Mouse (Mus musculus) stomach, postnatal 0 days (tissue): ENCODE data around the gene Ednra. TPM values are rescaled to one million over a fixed set of nuclear protein-coding genes. Genes with fewer than 3 reads are reported as not detected.

ENCODE experiments used
- ATAC-seq: fragments of 200-750 bp; cut with Nextera tagmentation; 2 replicates; pipeline ENCODE4 v1.8.0; 2017; ENCODE audit not compliant: low FRiP score, low TSS enrichment
- DNase-seq: peaks from one replicate; pipeline ENCODE4 v3.0.0-alpha.2; 2016; ENCODE audit warnings: low spot score
- H3K27ac ChIP-seq: fragments of 300-500 bp; sonication (generic); replicated peaks from 2 replicates; pipeline ENCODE4 v1.5.1; 2014; ENCODE audit warnings: mild to moderate bottlenecking, control low read depth
- H3K27me3 ChIP-seq: fragments of 300-500 bp; sonication (generic); 2 replicates; pipeline ENCODE4 v1.6.1; 2014; ENCODE audit warnings: low read length; ENCODE audit not compliant: control insufficient read depth, insufficient read depth
- H3K36me3 ChIP-seq: fragments of 300-500 bp; sonication (generic); 2 replicates; pipeline ENCODE4 v1.6.1; 2014; ENCODE audit warnings: low read length, mixed read lengths; ENCODE audit not compliant: control insufficient read depth, insufficient read depth
- H3K4me1 ChIP-seq: fragments of 300-500 bp; sonication (generic); replicated peaks from 2 replicates; pipeline ENCODE4 v1.6.1; 2014; ENCODE audit warnings: antibody characterized with exemption; ENCODE audit not compliant: control insufficient read depth, insufficient read depth
- H3K4me2 ChIP-seq: fragments of 300-500 bp; sonication (generic); replicated peaks from 2 replicates; pipeline ENCODE4 v1.6.1; 2014; ENCODE audit warnings: low read depth, mild to moderate bottlenecking, control low read depth, moderate library complexity
- H3K4me3 ChIP-seq: fragments of 300-500 bp; sonication (generic); 2 replicates; pipeline ENCODE4 v1.5.1; 2014; ENCODE audit warnings: low read depth, low read length, control low read depth
- H3K9ac ChIP-seq: fragments of 300-500 bp; sonication (generic); 2 replicates; pipeline ENCODE4 v1.6.1; 2014; ENCODE audit warnings: mild to moderate bottlenecking, low read length, control low read depth, mixed read lengths
- H3K9me3 ChIP-seq: fragments of 300-500 bp; sonication (generic); 2 replicates; pipeline ENCODE4 v1.6.1; 2016; ENCODE audit warnings: low read length; ENCODE audit not compliant: control insufficient read depth
- CTCF ChIP-seq: IDR thresholded peaks from 2 replicates; pipeline ENCODE4 v1.5.1; 2016; ENCODE audit warnings: antibody characterized with exemption, low read depth, mild to moderate bottlenecking, moderate library complexity
- EP300 ChIP-seq: optimal IDR thresholded peaks from 2 replicates; pipeline ENCODE3; 2016; ENCODE audit warnings: antibody characterized with exemption
- WGBS: fragments of 180-500 bp; shearing (Covaris S2); extraction: QIAGEN DNeasy Blood & Tissue Kit; methylation state at CpG from one replicate; pipeline ENCODE4 v1.1.7; 2014; 5-methylcytosine and 5-hydroxymethylcytosine counted together
- polyA plus RNA-seq: library from polyadenylated mRNA; unstranded; fragments of >200 nt; fragmentation: Nextera tagmentation; extraction: Ambion mirVana; gene quantifications from 2 replicates; pipeline ENCODE4 v1.2.1, GENCODE M21; 2015

The Ednra gene
- polyA plus RNA-seq = 7.3 and 8.3 TPM in 2 replicates

GRCm38 (mm10) chr8:77724046-77724930 is at the start of gene Ednra:
Gene Ednra, minus strand, starts transcription at chr8:77724464.
- H3K27me3 ChIP-seq = no peaks in the 10 kb centered on the region
- peak within 1 kb of the TSS; percentile 52 for H3K4me3 ChIP-seq
- peak within 1 kb of the TSS; percentile 65 for H3K4me2 ChIP-seq
- H3K9ac ChIP-seq = peak within 1 kb of the TSS; percentile 61
- ATAC-seq = peak; percentile 80
- peak; percentile 58 for DNase-seq
- H3K9me3 ChIP-seq = no peaks in the 10 kb centered on the region
- no peaks in the 10 kb centered on the region for H3K4me1 ChIP-seq
- WGBS = 2% methylated on average over 27 of the region's 27 CpGs
- peak; percentile 55 for TF ChIP-seq CTCF
- TF ChIP-seq EP300 = no peak
- H3K36me3 ChIP-seq = no peaks in the 10 kb centered on the region
- peak within 1 kb of the TSS; percentile 88 for H3K27ac ChIP-seq

- Histone ChIP-seq H3K27me3 (no peaks in the 10 kb centered on the region), H3K27ac (no peak overlapping the region), H3K9ac (no peak overlapping the region), H3K36me3 (no peaks in the 10 kb centered on the region), H3K4me3 (no peak overlapping the region), H3K4me1 (no peaks in the 10 kb centered on the region), H3K9me3 (no peaks in the 10 kb centered on the region), H3K4me2 (no peak overlapping the region)
- DNase-seq (no peak), ATAC-seq (no peak)
- TF ChIP-seq CTCF (no peak), EP300 (no peak)
- WGBS = 72% methylated on average over 4 of the region's 4 CpGs
Measured at GRCm38 (mm10) chr8:77773831-77774230, 49.6 kb upstream of the Ednra start.

- DNase-seq = no peak
- Histone ChIP-seq H3K27ac (no peak overlapping the region), H3K9me3 (0 out of 2 replicates have a peak, but pooled peaks cover 2% of the 10 kb centered on the region), H3K4me1 (no peaks in the 10 kb centered on the region), H3K27me3 (no peaks in the 10 kb centered on the region), H3K36me3 (no peaks in the 10 kb centered on the region), H3K9ac (no peak overlapping the region), H3K4me2 (no peak overlapping the region), H3K4me3 (no peak overlapping the region)
- ATAC-seq = no peak
- TF ChIP-seq CTCF (peak; percentile 57), EP300 (no peak)
- 78% methylated on average over 5 of the region's 5 CpGs for WGBS
Measured at GRCm38 (mm10) chr8:77773256-77773655, 49.0 kb upstream of the Ednra start.

GRCm38 (mm10) chr8:77772210-77772886 is 48.1 kb upstream of the Ednra start:
- Histone ChIP-seq H3K4me1 (no peaks in the 10 kb centered on the region), H3K27me3 (no peaks in the 10 kb centered on the region), H3K36me3 (no peaks in the 10 kb centered on the region), H3K9ac (no peak overlapping the region), H3K4me3 (no peak overlapping the region), H3K9me3 (0 out of 2 replicates have a peak, but pooled peaks cover 2% of the 10 kb centered on the region), H3K27ac (no peak overlapping the region), H3K4me2 (no peak overlapping the region)
- no peak for DNase-seq
- 30% methylated on average over 5 of the region's 5 CpGs for WGBS
- ATAC-seq = no peak
- TF ChIP-seq CTCF (no peak), EP300 (no peak)

- no peak overlapping the region for H3K27ac ChIP-seq
- no peaks in the 10 kb centered on the region for H3K27me3 ChIP-seq
- no peak overlapping the region for H3K4me3 ChIP-seq
- H3K9ac ChIP-seq = no peak overlapping the region
- H3K4me1 ChIP-seq = no peaks in the 10 kb centered on the region; the same call in 1 of the 2 replicates
- H3K9me3 ChIP-seq = 0 out of 2 replicates have a peak, but pooled peaks cover 2% of the 10 kb centered on the region
- no peaks in the 10 kb centered on the region for H3K36me3 ChIP-seq
- TF ChIP-seq CTCF (no peak), EP300 (no peak)
- no peak overlapping the region for H3K4me2 ChIP-seq
- ATAC-seq (no peak), DNase-seq (no peak)
- WGBS = 54% methylated on average over 3 of the region's 3 CpGs
Measured at GRCm38 (mm10) chr8:77770966-77771365, 46.7 kb upstream of the Ednra start.
